Mouse (Mus musculus) megakaryocyte, embryonic 14.5 days (primary cell): ENCODE results near the gene Arhgef3.

Source experiments
- FLI1 ChIP-seq: IDR thresholded peaks from 2 replicates; pipeline ENCODE4 v1.6.1; 2012; ENCODE audit warnings: low read length, inconsistent platforms, mixed read lengths
- GATA1 ChIP-seq: IDR thresholded peaks from 3 replicates; pipeline ENCODE4 v1.6.1; 2012; ENCODE audit warnings: mixed read lengths, low read length, inconsistent platforms, borderline replicate concordance

DNA sequence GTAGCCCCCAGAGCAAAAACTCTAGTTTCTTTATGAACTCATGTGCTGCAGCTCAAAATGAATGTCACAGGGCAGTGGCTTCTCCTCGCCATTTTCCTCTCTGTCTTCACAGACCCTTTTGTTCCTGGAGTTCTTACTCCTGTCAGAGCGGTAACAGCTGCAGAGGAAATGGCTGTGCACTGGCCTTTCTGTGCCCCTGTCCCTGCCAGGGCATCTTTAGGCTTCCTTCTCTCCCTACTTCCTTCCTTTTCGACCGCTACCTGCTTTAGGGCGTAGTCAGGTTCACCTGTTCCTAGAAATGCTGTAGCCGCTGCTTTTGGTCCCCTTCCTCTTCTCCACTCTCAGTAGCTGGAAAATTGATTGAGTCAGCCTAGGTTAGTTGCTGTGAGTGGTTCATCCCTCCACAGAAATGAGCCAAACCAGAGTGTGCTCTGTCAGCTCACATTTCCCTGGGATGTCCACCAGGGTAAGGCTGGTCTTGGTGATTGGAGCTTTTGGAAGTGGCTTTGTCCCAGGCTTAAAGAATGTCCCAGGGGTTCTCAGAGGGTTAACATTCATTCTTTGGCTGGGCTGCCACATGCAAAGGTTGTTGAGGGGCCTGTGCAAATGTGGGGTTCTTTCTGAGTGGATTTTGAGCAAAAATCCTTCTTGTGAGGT, 121.3 kb downstream of the Arhgef3 start:
- TF ChIP-seq GATA1 (no peak), FLI1 (no peak)
